In genomic region chr1:159723733-159724132, GRCm38 (mm10) we compare ENCODE assay signal across 19 mouse cellular contexts.
"Had no signal": no experiment of that assay in that cellular context is flagged by ENCODE, and none has a peak within 500 bp of the region (broad histone marks: within the 10 kb centered on the region; RNA-seq: fewer than 3 reads in every experiment).

No protein-coding gene starts in this region.

- DNase-seq: heart, postnatal 10 days; heart, postnatal 14 days; heart, postnatal 36 days; heart, postnatal 4 days; kidney, adult 11 months; kidney, adult 18-20 months; kidney, postnatal 10 days; kidney, postnatal 14 days; kidney, postnatal 25 days; kidney, postnatal 36 days; kidney, postnatal 4 days; layer of hippocampus, adult 9-11 months; layer of hippocampus, postnatal 36 days had no signal

- ATAC-seq: hindbrain, embryonic 16.5 days; hindbrain, postnatal 0 days; inflammation-experienced regulatory T-cells, adult 6 months; intestine, embryonic 15.5 days; intestine, embryonic 16.5 days; intestine, postnatal 0 days had no signal
